Mouse (Mus musculus) adrenal gland, postnatal 10 days (tissue): ENCODE data around the gene Frmd4a. TPM values are rescaled to one million over a fixed set of nuclear protein-coding genes. Genes with fewer than 3 reads are reported as not detected.
"Not testable (repeated sequence)": the region's sequence is repeated elsewhere in the genome, so short reads cannot be mapped to it uniquely, and the experiment has no call there.

Experiments
- DNase-seq: peaks from one replicate; pipeline ENCODE4 v3.0.0; 2021; ENCODE audit warnings: mixed read lengths
- total RNA-seq, 2 experiments: library from RNA; stranded (reverse); gene quantifications; 2 replicates each; pipeline ENCODE4 v1.2.3; 2021

The Frmd4a gene
- total RNA-seq, 2 experiments from 2014 or later = 17.0 to 27.0 TPM

DNA sequence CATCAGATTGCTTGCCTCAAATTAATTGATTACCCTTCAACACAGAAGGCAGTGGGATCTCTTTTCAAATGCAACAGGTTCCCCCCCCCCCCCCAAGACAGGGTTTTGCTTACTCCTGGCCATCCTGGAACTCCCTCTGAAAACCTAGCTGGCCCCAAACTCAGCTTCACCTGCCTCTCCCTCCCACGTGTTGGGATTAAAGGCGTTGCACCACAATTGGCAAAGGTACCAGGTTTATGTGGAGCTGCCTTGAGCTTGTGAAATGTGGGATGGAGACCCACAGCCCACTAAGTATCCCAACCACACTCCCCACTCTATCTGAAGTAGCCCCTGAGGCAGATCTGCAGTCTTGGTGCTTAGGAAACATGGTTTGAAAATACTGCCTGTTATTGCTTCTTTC, 565.4 kb downstream of the Frmd4a start:
- no peak for DNase-seq

DNA sequence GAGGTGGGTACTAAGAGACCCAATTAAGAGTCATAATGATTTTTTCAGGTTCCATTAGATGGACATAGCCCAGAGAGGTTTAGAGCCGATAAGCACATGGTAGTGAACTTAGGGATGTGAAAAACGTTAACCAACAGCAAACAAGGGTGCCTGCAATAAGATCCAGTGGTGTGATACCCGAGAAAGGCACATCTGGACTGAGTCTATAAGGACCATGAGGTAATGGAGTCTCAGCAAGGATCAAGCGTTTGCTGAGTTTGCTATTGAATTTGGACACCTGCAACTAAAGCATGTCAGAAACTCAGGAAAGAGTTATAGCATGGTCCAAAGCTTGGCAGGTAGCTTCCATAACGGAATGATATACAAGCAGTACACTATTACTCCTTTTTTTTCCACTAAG, 566.7 kb downstream of the Frmd4a start:
- DNase-seq = no peak

DNA sequence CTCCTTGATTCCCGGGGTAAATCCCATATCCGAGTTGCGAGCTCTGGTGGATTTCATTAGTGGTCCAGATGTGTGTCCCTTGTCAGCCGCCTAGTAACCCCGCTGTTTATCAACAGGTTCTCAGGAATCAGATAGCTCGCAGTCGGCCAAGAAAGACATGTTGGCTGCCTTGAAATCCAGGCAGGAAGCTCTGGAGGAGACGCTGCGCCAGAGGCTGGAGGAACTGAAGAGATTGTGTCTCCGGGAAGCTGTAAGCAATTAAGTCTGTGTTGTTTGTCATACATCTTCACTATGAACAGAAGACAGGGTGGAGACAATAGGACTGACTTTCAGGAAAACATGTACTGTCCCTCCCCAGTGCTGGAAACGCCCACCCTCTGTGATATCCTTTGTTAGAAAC, 568.7 kb downstream of the Frmd4a start:
- no peak for DNase-seq

GRCm38 (mm10) chr2:4587685-4588409, 570.3 kb downstream of the Frmd4a start:
- no peak for DNase-seq

- DNase-seq = no peak
Observed at GRCm38 (mm10) chr2:4591647-4592046, 574.1 kb downstream of the Frmd4a start.

DNA sequence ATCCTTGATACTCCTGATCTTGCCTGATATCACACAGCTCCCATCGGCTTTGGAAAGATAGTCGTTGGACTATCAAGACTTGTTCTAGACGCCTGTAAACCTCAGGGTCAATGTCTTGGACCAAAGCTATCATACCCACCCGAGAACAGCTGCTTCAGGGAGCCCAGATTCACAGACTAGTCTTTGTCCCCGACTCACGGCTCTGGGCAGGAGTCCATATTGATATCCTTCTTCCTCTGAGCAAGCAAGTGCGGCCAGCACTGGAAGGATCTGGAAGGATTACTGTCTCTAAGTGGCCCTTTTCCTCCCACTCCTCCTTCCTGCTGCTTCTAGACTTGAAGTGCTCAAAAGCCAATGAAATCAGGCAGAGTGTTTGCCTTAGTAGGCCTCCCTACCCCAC, 575.1 kb downstream of the Frmd4a start:
- no peak for DNase-seq

DNA sequence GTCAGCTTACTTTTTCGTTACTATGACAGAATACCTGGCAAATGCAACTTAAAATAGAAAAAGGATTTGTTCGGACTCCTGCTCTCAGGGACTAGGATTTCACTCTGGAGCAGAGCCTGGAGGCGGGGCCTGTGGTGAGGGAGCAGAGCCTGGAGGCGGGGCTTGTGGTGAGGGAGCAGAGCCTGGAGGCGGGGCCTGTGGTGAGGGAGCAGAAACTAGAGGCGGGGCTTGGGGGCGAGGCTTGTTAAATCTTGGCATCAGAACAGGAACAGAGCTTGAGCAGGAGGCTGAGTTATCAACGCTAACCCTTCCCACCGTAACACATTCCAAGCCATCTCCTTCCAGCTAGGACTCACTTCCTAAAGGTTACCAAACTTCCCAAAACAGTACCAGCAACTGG, 575.9 kb downstream of the Frmd4a start:
- DNase-seq = peak; percentile 64

- no peak for DNase-seq
Observed at GRCm38 (mm10) chr2:4593878-4594387, 576.4 kb downstream of the Frmd4a start.

GRCm38 (mm10) chr2:4596992-4597391, 579.5 kb downstream of the Frmd4a start:
- DNase-seq = no peak

DNA sequence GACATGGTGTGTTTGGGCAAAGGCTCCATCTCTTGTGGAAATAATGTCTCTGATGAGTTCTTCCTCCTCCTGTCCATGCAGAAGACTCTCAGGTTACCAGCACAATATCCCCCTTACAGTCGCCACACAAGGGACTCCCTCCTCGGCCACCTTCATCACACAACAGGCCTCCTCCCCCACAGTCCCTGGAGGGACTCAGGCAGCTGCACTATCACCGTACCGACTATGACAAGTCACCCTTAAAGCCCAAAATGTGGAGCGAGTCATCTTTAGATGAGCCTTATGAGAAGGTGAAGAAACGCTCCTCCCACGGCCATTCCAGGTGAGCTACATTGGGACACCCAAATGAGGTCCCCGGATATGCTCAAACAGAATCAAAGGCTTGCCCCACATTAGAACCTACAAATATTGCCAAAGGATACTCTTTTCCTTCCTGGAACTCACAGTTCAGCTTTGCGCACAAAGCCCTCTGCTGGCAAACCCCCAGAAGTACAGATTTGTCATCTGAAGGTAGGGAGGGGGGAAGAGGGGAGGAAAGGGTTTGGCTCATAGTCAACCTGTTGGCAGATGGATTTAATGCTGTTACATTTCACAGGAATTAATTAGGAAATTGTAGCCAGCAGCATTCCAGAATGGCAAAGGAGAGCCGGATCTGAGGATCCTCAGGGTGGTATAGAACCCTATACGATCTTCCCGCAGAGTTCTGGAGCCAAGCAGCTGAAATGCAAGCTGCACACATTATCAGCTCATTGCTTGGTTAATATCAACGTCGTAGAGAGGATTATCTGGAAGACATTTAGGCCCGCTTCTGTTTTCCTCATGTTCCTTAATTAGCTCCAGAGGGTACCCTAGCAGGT, 583.7 kb downstream of the Frmd4a start:
- peak; percentile 81 for DNase-seq

- no peak for DNase-seq
Observed at GRCm38 (mm10) chr2:4603361-4603945, 585.9 kb downstream of the Frmd4a start.

DNA sequence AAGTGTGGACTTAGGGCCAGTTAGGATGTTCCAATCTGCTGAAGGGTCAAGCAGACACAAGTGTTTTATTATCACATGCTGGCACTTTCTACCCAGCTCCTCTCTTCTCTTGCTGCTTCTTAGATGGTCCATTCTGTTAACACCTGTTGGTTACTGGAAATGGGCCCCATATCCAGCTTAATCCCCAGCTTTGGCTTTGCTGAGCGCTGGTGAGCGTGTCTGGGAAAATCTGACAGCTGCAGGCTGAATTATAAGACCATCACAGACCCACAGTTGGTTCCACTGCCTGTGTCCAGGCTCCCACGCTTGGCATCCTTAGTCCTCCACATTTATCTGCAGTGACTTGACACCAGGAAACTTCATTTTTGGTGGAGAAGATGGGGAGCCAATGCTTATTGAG, 589.0 kb downstream of the Frmd4a start:
- DNase-seq = no peak

DNA sequence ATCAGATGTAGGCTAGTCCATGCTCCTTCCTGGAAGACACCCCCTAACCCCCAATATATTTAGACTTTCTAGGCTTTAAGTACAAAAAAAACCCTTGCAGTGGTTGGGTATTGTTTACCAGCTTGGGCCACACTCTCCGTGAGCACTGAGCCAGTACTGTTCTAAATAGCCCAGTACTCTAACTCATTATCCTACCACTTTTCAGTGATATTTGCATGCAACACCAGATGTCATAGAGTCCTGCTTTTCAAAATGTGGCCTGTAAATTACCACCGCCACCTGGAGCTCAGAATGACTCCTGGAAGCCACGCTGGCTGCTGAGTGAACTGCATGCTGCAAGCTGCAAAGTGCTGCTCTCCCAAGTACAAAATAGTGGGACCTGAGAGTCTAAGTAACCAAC, 590.7 kb downstream of the Frmd4a start:
- no peak for DNase-seq

- peak; percentile 38 for DNase-seq
Observed at GRCm38 (mm10) chr2:4609433-4609832, 591.9 kb downstream of the Frmd4a start.

GRCm38 (mm10) chr2:4611295-4611694, 593.8 kb downstream of the Frmd4a start:
- no peak for DNase-seq

DNA sequence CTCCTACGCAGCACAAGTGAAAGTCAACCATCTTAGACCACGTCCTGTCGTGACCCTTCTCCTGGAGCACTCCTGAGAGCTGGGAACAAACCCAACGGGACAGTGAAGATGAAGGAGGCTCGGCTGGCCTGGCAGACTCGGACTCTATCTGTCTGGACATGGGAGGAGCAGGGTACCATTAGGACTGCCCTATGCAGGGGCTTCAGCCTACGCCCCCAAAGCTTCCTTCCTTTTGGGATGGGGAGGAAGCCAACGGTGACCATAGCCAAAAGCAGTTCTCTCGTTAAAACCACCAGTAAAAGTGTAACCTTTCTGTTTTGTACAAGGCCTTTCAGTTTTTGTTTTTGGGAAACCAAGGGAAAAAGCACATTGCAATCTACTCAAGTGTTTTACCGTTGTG, 594.2 kb downstream of the Frmd4a start:
- no peak for DNase-seq

- not testable (repeated sequence) for DNase-seq
Observed at GRCm38 (mm10) chr2:4614276-4614929, 596.9 kb downstream of the Frmd4a start.

DNA sequence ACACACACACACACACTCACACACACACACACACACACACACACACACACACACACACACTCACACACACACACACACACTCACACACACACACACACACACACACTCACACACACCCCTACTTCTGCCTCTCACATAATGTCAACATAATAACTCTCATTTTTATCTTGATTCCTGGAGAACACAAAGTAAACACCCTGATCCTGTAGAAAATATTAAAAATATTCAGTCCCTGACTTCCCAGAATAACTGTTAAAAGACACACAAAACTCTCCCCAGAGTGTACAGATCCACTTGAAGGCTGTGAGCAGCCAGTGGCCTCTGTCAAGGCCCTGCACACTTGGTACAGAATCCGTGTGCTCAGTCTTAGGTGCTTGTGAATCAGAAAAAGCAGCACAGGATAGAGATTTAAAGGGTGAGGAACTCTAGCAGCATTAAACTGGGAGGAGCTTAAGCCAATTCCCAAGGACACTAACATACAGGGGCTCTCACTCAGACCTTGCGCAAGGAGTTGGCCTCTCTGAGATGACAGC, 597.6 kb downstream of the Frmd4a start:
- no peak for DNase-seq

DNA sequence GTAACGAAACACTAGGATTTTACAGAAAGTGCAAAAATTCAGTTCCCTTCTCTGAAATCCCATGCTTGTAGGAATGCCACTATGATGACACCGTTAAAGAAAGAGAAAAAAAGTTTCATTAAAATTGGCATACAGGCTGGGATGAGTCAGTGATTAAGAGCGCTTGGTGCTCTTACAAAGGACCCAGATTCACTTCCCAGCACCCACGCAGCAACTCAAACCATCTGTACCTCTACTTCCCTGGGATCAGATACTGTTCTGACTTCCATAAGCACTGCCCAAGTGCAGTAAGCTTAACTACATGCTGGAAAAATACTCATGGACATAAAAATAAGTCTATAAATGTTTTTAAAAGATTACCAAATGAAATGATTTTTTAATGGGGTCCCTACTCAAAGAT, 599.5 kb downstream of the Frmd4a start:
- no peak for DNase-seq

- not testable (repeated sequence) for DNase-seq
Observed at GRCm38 (mm10) chr2:4619126-4619525, 601.6 kb downstream of the Frmd4a start.

GRCm38 (mm10) chr2:4619893-4620593, 602.5 kb downstream of the Frmd4a start:
- no peak for DNase-seq
